Mouse (Mus musculus) intestine, embryonic 14.5 days (tissue): Measurements from ENCODE around the gene Ifit3b. TPM values are rescaled to one million over a fixed set of nuclear protein-coding genes. Genes with fewer than 3 reads are reported as not detected.
A peak's percentile ranks its signal among the peaks of the same experiment; 100 is the strongest.
"Not testable (repeated sequence)": the region's sequence is repeated elsewhere in the genome, so short reads cannot be mapped to it uniquely, and the experiment has no call there.

Experiments used
- ATAC-seq: fragments of 200-750 bp; cut with Nextera tagmentation; replicated peaks from 2 replicates; pipeline ENCODE4 v1.8.0; 2017; ENCODE audit warnings: low read depth, moderate number of reproducible peaks, moderate TSS enrichment, moderate library complexity; ENCODE audit not compliant: low FRiP score, low TSS enrichment
- DNase-seq: peaks from one replicate; pipeline ENCODE4 v3.0.0-alpha.2; 2018; ENCODE audit warnings: low spot score
- H3K27ac ChIP-seq: fragments of 300-500 bp; sonication (generic); 2 replicates; pipeline ENCODE4 v1.5.1; 2014; ENCODE audit warnings: low read depth, mild to moderate bottlenecking, control low read depth
- H3K27me3 ChIP-seq: fragments of 300-500 bp; sonication (generic); replicated peaks from 2 replicates; pipeline ENCODE4 v1.6.1; 2014; ENCODE audit warnings: low read length, control low read depth; ENCODE audit not compliant: control insufficient read depth, insufficient read depth
- H3K36me3 ChIP-seq: fragments of 300-500 bp; sonication (generic); 2 replicates; pipeline ENCODE4 v1.6.1; 2014; ENCODE audit warnings: low read length, control low read depth; ENCODE audit not compliant: control insufficient read depth, insufficient read depth
- H3K4me1 ChIP-seq: fragments of 300-500 bp; sonication (generic); replicated peaks from 2 replicates; pipeline ENCODE4 v1.6.1; 2014; ENCODE audit warnings: low read length, control low read depth, mixed read lengths; ENCODE audit not compliant: control insufficient read depth, insufficient read depth
- H3K4me2 ChIP-seq: fragments of 300-500 bp; sonication (generic); 2 replicates; pipeline ENCODE4 v1.6.1; 2014; ENCODE audit warnings: low read length
- H3K4me3 ChIP-seq: fragments of 300-500 bp; sonication (generic); 2 replicates; pipeline ENCODE4 v1.5.1; 2014; ENCODE audit warnings: low read depth, low read length, control low read depth, mixed read lengths
- H3K9ac ChIP-seq: fragments of 300-500 bp; sonication (generic); 2 replicates; pipeline ENCODE4 v1.6.1; 2014; ENCODE audit warnings: mild to moderate bottlenecking, low read length
- H3K9me3 ChIP-seq: fragments of 300-500 bp; sonication (generic); 2 replicates; pipeline ENCODE4 v1.6.1; 2016; ENCODE audit warnings: low read length, control low read depth; ENCODE audit not compliant: control insufficient read depth
- WGBS: fragments of 180-500 bp; shearing (Covaris S2); extraction: QIAGEN DNeasy Blood & Tissue Kit; methylation state at CpG from one replicate; pipeline ENCODE4 v1.1.7; 2014; 5-methylcytosine and 5-hydroxymethylcytosine counted together
- polyA plus RNA-seq: library from polyadenylated mRNA; unstranded; fragments of >200 nt; fragmentation: Nextera tagmentation; extraction: Ambion mirVana; gene quantifications from 2 replicates; pipeline ENCODE4 v1.2.1, GENCODE M21; 2014

The Ifit3b gene
- 0.11 and 0.15 TPM in 2 replicates for polyA plus RNA-seq

DNA sequence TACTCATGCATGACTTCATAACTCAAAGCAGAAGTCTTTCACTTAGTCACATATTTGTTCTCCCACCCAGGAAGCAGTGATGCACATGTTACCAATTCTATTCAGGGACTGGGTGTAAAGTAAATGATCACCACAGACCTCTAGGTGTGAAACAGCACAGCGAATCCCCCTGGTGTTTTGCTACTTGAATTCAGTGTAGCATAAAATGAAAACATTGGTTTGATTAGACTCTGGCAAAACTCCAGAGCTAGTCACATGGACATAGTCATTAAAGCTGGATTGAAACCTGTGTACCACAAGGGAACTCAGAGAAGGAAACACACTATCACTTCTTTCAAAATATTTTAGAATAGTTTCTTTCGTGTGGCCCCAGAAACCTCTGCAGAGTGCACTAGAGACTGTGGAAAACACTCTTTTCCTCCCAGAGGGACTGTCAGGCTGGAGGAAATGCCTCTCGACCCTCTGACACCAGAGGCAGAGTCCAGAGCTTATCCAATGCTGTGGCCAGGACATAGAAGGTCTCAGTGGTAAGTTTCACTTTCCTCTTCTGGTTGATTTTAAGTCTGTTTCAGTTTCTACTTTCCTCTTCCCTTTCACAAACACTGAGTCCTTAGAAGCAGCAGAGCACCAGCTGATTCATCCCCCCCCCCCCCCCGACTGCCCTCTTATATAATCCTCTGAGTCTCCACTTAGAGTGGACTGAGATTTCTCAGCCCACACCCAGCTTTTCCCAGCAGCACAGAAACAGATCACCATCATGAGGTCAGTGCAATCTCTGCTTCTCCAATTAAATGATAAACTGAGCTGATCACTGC is at the start of gene Ifit3b:
Ifit3b (plus strand) TSS at position 734 of the 815 bp plus-strand sequence.
- not testable (repeated sequence) for H3K27me3 ChIP-seq, H3K4me2 ChIP-seq, H3K36me3 ChIP-seq, H3K9me3 ChIP-seq, DNase-seq, H3K4me1 ChIP-seq, H3K27ac ChIP-seq, H3K4me3 ChIP-seq, H3K9ac ChIP-seq
- 31% methylated on average over 4 of the region's 4 CpGs for WGBS
- peak; percentile 55; the same call in 1 of the 2 replicates for ATAC-seq

- no peaks in the 10 kb centered on the region for H3K27me3 ChIP-seq
- no peak for DNase-seq
- no peaks in the 10 kb centered on the region for H3K36me3 ChIP-seq
- no peak overlapping the region for H3K4me2 ChIP-seq
- H3K27ac ChIP-seq: no peak overlapping the region
- no peak overlapping the region for H3K4me3 ChIP-seq
- H3K9ac ChIP-seq: no peak overlapping the region
- H3K4me1 ChIP-seq: no peaks in the 10 kb centered on the region
- no peak for ATAC-seq
- H3K9me3 ChIP-seq: no peaks in the 10 kb centered on the region
These were observed 45.2 kb upstream of the Ifit3b start for GRCm38 (mm10) chr19:34562556-34562955.

DNA sequence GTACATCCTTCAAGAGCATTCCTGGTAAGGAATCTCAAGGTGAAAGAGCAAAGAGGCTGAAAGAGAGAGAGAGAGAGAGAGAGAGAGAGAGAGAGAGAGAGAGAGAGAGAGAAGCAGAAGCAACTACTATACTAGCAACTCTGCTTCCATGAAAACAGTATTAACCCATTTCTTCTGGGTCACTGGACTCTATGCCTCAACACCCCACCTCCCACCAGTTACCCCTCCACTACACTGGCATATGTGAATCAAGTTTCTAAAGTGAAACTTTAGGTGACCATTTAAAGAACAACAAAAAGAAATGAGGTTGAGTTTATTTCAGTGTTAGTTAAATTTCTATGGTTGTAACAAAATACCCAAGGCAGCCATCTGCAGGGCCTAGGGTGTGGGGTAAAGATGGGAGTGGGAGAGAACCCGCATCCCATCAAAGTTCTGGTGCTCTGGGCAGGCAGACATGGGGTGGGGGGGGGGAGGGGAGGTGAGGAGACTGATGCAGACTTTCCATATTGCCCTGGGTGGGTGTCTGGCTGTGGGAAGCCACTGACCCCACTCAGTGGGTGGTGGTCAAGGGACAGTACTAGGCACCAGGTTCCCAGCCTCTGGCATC is 41.5 kb upstream of the Ifit3b start:
- 88% methylated on average over 1 of the region's 1 CpGs for WGBS
- H3K36me3 ChIP-seq: no peaks in the 10 kb centered on the region
- ATAC-seq (no peak), DNase-seq (no peak)
- no peak overlapping the region for H3K4me2 ChIP-seq
- H3K9ac ChIP-seq: no peak overlapping the region
- H3K27ac ChIP-seq: no peak overlapping the region
- H3K4me3 ChIP-seq: no peak overlapping the region
- H3K9me3 ChIP-seq: no peaks in the 10 kb centered on the region
- no peaks in the 10 kb centered on the region for H3K27me3 ChIP-seq
- H3K4me1 ChIP-seq: 0 out of 2 replicates have a peak, but pooled peaks cover 5% of the 10 kb centered on the region

GRCm38 (mm10) chr19:34568988-34569895 is 38.5 kb upstream of the Ifit3b start:
- Histone ChIP-seq H3K9ac (no peak overlapping the region), H3K36me3 (peaks cover 7% of the 10 kb centered on the region), H3K27me3 (no peaks in the 10 kb centered on the region), H3K4me2 (no peak overlapping the region), H3K27ac (no peak overlapping the region), H3K4me1 (0 out of 2 replicates have a peak, but pooled peaks cover 5% of the 10 kb centered on the region), H3K4me3 (no peak overlapping the region), H3K9me3 (no peaks in the 10 kb centered on the region)
- ATAC-seq (no peak), DNase-seq (no peak)
- WGBS: 54% methylated on average over 7 of the region's 7 CpGs

GRCm38 (mm10) chr19:34569896-34570476 is 37.8 kb upstream of the Ifit3b start:
- DNase-seq (no peak), ATAC-seq (no peak)
- H3K9ac ChIP-seq: no peak overlapping the region
- H3K4me1 ChIP-seq: 0 out of 2 replicates have a peak, but pooled peaks cover 5% of the 10 kb centered on the region
- H3K4me3 ChIP-seq: no peak overlapping the region
- no peak overlapping the region for H3K4me2 ChIP-seq
- no peaks in the 10 kb centered on the region for H3K9me3 ChIP-seq
- no peaks in the 10 kb centered on the region for H3K27me3 ChIP-seq
- peaks cover 7% of the 10 kb centered on the region for H3K36me3 ChIP-seq
- no peak overlapping the region for H3K27ac ChIP-seq
- 52% methylated on average over 4 of the region's 4 CpGs for WGBS

DNA sequence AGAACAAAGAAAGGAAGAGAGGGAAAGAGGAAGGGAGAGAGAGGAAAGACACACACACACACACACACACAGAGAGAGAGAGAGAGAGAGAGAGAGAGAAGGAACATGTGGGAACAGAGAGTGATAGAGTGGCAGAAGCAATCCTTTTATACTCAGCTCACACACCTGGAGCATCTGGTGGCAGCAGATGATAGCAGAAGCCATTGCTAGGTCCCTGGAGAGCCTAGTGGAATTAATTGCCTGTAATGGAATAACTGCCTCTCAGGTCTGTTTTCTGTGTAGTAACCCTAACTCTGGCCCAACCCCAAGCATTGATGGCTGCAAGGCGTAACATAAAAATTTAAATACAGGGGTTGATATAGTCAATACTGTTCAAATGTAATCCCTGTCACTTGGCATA is 36.7 kb upstream of the Ifit3b start:
- no peak overlapping the region for H3K4me2 ChIP-seq
- H3K27ac ChIP-seq: no peak overlapping the region
- no peak for ATAC-seq
- H3K9me3 ChIP-seq: no peaks in the 10 kb centered on the region
- H3K27me3 ChIP-seq: no peaks in the 10 kb centered on the region
- peaks cover 7% of the 10 kb centered on the region for H3K36me3 ChIP-seq
- no peak overlapping the region for H3K4me3 ChIP-seq
- 100% methylated on average over 1 of the region's 1 CpGs for WGBS
- no peak overlapping the region for H3K9ac ChIP-seq
- 0 out of 2 replicates have a peak, but pooled peaks cover 5% of the 10 kb centered on the region for H3K4me1 ChIP-seq
- DNase-seq: no peak

GRCm38 (mm10) chr19:34573650-34574049 is 34.1 kb upstream of the Ifit3b start:
- no peak overlapping the region for H3K4me3 ChIP-seq
- no peaks in the 10 kb centered on the region for H3K9me3 ChIP-seq
- DNase-seq (no peak), ATAC-seq (no peak)
- H3K4me1 ChIP-seq: 0 out of 2 replicates have a peak, but pooled peaks cover 5% of the 10 kb centered on the region
- no peak overlapping the region for H3K27ac ChIP-seq
- H3K4me2 ChIP-seq: no peak overlapping the region
- H3K9ac ChIP-seq: no peak overlapping the region
- H3K36me3 ChIP-seq: peaks cover 7% of the 10 kb centered on the region
- H3K27me3 ChIP-seq: no peaks in the 10 kb centered on the region
- WGBS: 93% methylated on average over 5 of the region's 5 CpGs

- 77% methylated on average over 1 of the region's 1 CpGs for whole genome bisulfite sequencing
- ATAC-seq: no peak
- Histone ChIP-seq H3K4me3 (no peak overlapping the region), H3K9ac (no peak overlapping the region), H3K9me3 (no peaks in the 10 kb centered on the region), H3K27me3 (no peaks in the 10 kb centered on the region), H3K27ac (no peak overlapping the region), H3K36me3 (peaks cover 7% of the 10 kb centered on the region), H3K4me2 (no peak overlapping the region), H3K4me1 (no peaks in the 10 kb centered on the region)
- no peak for DNase-seq
These were observed 30.6 kb upstream of the Ifit3b start for GRCm38 (mm10) chr19:34577121-34577520.
